Mouse (Mus musculus): ENCODE results near the gene Olfr786.

The Olfr786 gene

DNA sequence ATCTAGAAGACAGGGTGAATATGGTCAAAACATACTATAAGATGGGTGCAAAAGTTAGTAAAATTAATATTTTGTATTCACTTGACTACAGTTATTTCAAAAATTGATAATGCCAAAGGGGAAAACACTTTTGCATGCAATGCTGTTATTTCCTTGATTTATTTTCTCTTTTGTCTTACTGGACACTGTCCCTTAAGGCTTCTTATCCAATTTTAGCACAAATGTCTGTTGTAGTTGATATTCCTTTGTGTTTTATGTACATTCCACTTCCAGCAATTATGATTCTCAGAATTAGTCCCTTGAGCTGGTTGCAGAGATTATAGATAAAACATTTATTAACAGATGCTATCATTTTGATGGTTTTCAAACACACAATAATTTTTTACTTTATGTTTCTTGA is at the start of gene Olfr786:
Gene Olfr786 (plus strand): TSS at position 301 of the 400 bp plus-strand sequence.
- DNase-seq (ENCODE audit: low spot score) = no peak

DNA sequence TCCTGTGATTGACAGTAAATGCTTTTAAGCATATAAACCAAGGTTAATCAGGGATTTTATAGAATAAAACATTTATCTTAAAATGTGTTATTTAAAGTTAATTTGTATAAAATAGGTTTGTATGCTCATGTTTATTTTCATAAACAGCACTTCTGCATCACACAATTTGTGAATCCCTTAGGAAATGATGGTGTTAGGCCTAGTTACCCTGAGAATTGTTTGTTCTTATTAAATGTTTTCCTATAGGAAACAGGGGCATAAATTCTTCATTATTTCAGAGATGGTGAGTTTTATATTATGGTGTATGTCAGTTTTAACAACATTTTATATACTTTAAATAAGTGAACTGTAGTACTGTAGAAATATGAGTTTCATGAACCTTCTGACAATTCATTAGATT is 43.3 kb upstream of the Olfr786 start, which contains the start of gene Olfr784:
Gene Olfr784 (plus strand): TSS at position 301 of the 400 bp plus-strand sequence.
- DNase-seq (ENCODE audit: low spot score) = no peak

DNA sequence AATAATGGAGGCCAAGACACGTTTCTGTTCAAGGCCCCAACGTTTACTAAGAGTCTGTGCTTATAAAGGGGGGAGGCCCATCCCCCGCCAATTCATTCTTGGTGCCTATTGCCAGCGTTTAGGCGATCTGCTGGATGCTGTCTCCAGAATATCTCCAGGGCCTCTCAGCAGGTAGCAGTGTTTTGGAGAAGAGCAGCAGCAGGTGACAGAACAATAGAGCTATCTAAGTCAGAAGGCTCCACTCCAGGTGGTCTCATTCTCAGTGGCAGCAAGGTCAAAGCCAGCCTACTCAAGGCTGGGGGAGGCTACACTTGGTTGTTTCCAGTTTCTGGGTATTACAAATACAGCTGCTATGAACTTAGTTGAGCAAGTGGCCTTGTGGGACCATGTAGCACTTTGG is 26.2 kb upstream of the Olfr786 start:
- DNase-seq (ENCODE audit: low spot score) = no peak

DNA sequence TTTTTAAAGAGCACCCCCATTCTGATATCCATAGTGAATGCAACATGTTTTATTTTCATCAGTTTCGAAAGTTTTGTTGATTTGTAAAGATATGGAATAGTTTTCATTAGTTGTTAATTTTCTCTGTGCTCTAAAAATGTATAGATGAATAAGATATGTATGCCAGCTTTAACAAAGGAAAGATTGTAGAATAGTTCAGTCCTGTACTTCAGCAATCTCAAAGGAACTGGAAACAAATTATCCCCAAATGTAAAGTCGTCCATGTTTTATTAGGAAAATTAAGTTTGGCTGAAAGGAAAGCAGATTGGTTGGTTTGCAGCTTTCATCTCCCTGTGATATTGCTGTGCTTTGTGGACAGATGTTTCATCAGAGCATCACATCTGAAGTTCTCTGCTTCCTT is 22.0 kb upstream of the Olfr786 start, which contains the start of gene Olfr785:
Gene Olfr785 (plus strand): TSS at position 301 of the 400 bp plus-strand sequence.
- DNase-seq (ENCODE audit: low spot score) = no peak

DNA sequence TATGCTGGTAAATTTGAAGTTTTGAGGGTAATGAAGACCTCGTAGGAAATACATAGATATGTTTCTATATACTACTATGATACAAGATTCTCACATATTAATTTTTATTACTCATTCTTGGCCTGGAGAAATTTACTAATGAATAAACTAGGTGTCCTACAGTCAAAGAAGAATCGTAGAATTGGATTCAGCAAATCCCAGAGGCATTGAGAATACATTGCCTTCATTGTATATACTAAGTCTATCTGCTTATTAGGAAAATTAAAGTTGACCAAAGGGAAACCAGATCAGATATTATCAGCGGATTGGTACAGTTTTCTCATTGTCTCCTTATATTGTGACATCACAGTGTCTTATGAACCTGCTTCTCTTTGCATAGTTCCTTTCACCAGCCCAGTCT is 34.5 kb downstream of the Olfr786 start, which contains the start of gene Olfr787:
Gene Olfr787 (plus strand): TSS at position 301 of the 400 bp plus-strand sequence.
- DNase-seq (ENCODE audit: low spot score) = no peak

DNA sequence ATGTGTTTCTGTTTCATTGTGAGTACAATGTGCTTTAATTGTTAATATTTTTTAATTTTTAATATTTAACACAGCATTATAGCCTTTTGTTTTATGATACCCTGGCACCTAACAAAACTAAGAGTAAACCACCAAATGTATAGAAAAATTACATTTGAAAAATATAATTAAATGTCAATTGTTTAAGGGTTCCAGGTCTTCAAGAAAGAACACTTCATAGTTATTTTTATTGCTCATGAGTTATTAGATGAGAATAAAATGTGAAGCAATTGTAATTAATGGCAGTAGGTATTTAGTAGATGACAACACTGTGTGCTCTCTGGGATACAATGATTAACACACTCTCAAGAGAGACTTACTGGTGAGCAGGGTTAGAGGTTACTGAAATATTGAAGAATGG is 43.6 kb downstream of the Olfr786 start, which contains the start of gene Olfr788:
Gene Olfr788 (plus strand): TSS at position 301 of the 400 bp plus-strand sequence.
- no peak for DNase-seq (ENCODE audit: low spot score)

DNA sequence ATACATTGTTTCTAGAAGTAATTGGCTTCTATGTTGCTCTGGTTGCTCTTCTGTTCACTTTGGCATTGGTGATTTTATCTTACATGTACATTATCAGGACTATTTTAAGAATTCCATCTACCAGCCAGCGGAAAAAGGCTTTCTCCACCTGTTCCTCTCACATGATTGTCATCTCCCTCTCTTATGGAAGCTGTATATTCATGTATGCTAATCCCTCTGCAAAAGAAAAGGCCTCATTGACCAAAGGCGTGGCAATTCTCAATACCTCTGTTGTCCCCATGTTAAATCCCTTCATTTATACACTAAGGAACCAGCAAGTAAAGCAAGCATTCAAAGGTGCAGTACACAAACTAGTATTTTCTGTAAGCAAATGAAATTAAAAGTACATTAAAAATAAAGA is 46.1 kb downstream of the Olfr786 start:
- no peak for DNase-seq (ENCODE audit: low spot score)

DNA sequence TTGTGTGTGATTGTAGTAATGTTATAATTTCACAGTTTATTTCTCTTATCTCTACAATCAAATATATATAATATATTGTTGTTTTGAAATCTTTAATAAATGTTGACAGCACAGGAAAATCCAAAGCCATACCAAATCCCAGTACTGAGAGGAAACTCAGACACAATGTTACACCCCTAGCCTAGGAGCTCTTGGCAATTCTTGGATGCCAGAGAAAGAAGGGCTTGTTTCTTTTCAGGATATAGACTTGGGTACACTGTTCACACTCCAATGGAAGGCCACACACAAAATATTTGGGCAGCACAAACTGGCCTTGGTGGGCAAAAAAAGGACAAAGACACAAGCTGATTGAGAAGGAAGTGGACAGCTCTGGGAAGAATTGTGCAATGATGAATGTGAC is 46.6 kb downstream of the Olfr786 start:
- no peak for DNase-seq (ENCODE audit: low spot score)

DNA sequence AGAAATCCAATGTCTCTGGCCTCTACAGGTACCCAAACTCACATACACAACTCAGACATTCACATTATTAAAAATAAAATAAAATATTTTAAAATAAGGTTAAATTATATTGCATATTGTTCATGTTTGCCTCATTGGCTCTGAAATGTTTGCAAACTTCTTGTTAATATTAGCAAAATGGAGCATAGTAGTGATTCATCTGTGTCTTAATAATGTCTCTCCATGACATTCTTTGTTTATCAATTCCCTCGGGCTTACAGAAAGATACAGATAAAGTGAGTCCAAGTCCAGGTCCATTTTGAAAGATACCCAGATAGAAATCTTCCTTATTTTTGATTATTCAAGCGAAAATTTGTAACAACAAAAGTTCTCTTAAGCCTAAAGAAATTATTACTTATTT is 57.3 kb downstream of the Olfr786 start, which contains the start of gene Olfr789:
Gene Olfr789 (plus strand): TSS at position 301 of the 400 bp plus-strand sequence.
- DNase-seq (ENCODE audit: low spot score) = no peak

All from layer of hippocampus, adult 11-12 months (tissue).